Mouse (Mus musculus): ENCODE results near the gene Rad54l. TPM values are rescaled to one million over a fixed set of nuclear protein-coding genes. Genes with fewer than 3 reads are reported as not detected.

Rad54l gene
- polyA plus RNA-seq, 1 experiment from 2014 or later: 61.0 TPM

DNA sequence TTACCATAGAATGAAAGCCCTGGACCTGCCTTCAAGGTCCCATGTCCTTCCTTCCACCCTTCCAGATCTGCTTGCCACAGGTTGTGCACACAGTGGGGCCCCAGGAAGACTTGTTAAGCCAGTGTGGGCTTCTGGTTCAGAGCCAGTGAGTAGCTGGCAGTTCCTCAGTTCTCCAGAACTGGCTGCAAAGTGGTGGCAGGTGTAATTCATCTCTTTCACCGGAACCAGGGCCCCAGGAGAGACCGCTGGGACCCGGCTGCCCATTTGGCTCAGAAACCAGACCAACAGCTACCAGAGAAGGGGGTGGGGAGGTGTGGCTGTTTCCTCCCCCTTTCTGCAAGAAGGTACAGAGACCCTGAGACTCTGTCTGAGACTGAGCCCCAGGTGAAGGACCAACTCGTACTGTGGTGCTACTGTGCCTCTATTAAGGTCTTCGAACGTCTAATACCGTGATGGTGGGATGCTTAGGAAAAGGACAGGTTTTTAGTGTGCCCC is 19.9 kb upstream of the Rad54l start:
- WGBS: 15% methylated on average over 7 of the region's 7 CpGs
- peak; percentile 83 for DNase-seq (ENCODE audit: low spot score, missing footprints)

GRCm38 (mm10) chr4:116142269-116142668 is 18.8 kb upstream of the Rad54l start:
- Histone ChIP-seq H3K27me3 (ENCODE audit: control insufficient read depth, insufficient read depth, low read length) (peaks cover 6% of the 10 kb centered on the region), H3K9ac (ENCODE audit: low read length) (no peak overlapping the region), H3K36me3 (ENCODE audit: control insufficient read depth, insufficient read depth, low read length) (no peaks in the 10 kb centered on the region), H3K4me1 (ENCODE audit: control insufficient read depth, insufficient read depth, low read length) (no peaks in the 10 kb centered on the region), H3K27ac (ENCODE audit: low read depth, low read length) (no peak overlapping the region), H3K9me3 (ENCODE audit: control insufficient read depth, low read length) (no peaks in the 10 kb centered on the region), H3K4me2 (no peak overlapping the region), H3K4me3 (ENCODE audit: low read depth, low read length) (no peak overlapping the region)
- DNase-seq (ENCODE audit: low spot score, missing footprints): no peak
- WGBS: 76% methylated on average over 7 of the region's 7 CpGs
- no peak for ATAC-seq (ENCODE audit: low FRiP score)

More for the DNA sequence above, 19.9 kb upstream of the Rad54l start:
- H3K9me3 ChIP-seq (ENCODE audit: control insufficient read depth, low read length): no peaks in the 10 kb centered on the region
- H3K9ac ChIP-seq (ENCODE audit: low read length): no peak overlapping the region; the same call in 1 of the 2 replicates
- no peaks in the 10 kb centered on the region for H3K4me1 ChIP-seq (ENCODE audit: control insufficient read depth, insufficient read depth, low read length)
- H3K27ac ChIP-seq (ENCODE audit: low read depth, low read length): no peak overlapping the region
- ATAC-seq (ENCODE audit: low FRiP score): 0 out of 2 replicates have a peak, but pooled peaks have one; percentile 15
- H3K4me2 ChIP-seq: peak overlapping the region; percentile 79; the same call in 1 of the 2 replicates
- H3K27me3 ChIP-seq (ENCODE audit: control insufficient read depth, insufficient read depth, low read length): peaks cover 6% of the 10 kb centered on the region
- H3K36me3 ChIP-seq (ENCODE audit: control insufficient read depth, insufficient read depth, low read length): no peaks in the 10 kb centered on the region
- peak overlapping the region; percentile 56 for H3K4me3 ChIP-seq (ENCODE audit: low read depth, low read length)

DNA sequence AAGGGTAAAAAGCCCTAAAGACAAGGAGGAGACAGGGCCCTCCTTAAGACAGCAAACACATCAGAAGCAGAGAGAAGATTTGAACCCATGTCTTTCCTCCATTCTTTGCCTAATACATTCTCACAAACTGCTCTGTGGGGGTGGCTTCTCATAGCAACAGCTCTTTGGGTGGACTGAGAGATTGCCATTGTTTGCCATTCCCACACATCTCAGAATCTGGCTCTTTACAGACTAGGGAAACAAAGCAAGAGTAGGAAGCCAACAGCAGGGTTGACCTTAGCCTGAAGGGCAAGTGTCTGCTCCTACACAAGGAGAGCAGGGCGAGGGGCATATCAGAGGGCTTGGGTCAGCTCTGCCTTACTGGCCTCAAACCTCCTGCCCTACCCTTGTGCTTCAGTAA is 18.2 kb upstream of the Rad54l start:
- DNase-seq (ENCODE audit: low spot score, missing footprints) (peak; percentile 67), ATAC-seq (ENCODE audit: low FRiP score) (no peak)
- H3K9me3 ChIP-seq (ENCODE audit: control insufficient read depth, low read length): no peaks in the 10 kb centered on the region
- no peak overlapping the region for H3K4me3 ChIP-seq (ENCODE audit: low read depth, low read length)
- H3K27ac ChIP-seq (ENCODE audit: low read depth, low read length): no peak overlapping the region
- 73% methylated on average over 1 of the region's 1 CpGs for WGBS
- no peak overlapping the region for H3K9ac ChIP-seq (ENCODE audit: low read length)
- H3K27me3 ChIP-seq (ENCODE audit: control insufficient read depth, insufficient read depth, low read length): peaks cover 6% of the 10 kb centered on the region
- peaks cover 2% of the 10 kb centered on the region; the same call in 1 of the 2 replicates for H3K4me1 ChIP-seq (ENCODE audit: control insufficient read depth, insufficient read depth, low read length)
- H3K36me3 ChIP-seq (ENCODE audit: control insufficient read depth, insufficient read depth, low read length): no peaks in the 10 kb centered on the region
- H3K4me2 ChIP-seq: no peak overlapping the region

DNA sequence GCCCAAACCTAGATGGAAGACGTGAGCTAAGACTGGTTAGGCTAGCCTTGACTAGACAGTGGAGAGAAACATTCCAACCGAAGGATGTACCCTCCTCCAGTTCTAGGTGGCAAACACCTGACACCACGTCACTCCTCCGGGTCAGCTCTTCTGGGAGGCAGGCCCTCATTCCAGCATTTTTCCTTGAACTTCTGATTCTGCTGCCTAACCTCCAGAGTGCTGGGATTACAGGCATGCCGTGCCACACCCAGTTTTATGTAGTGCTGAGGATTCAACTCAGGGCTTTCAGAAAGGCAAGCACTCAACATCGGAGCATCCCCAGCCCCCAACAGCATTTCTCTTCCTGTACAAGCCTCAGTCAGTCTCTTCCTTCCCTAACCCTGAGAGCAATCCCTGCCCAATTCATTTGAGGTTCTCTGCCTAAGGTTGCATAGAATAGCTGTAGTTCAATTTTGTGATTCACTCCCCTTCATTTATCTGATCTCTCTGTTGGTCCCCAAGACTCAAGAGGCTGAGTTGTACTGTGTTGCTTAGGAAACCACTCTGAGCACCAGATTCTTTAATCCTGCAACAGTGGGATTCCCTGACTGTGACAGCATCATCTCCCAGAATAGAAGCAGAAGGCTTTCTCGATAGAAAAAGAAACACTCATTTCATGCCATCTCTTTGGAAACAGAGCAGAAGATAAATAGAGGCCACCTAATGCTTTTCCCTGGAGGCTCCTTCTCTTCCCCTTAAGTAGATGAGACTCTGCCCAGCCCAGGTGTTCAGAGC is 17.5 kb upstream of the Rad54l start:
- Histone ChIP-seq H3K4me2 (no peak overlapping the region), H3K27me3 (ENCODE audit: control insufficient read depth, insufficient read depth, low read length) (peaks cover 6% of the 10 kb centered on the region), H3K4me3 (ENCODE audit: low read depth, low read length) (no peak overlapping the region), H3K36me3 (ENCODE audit: control insufficient read depth, insufficient read depth, low read length) (no peaks in the 10 kb centered on the region), H3K9ac (ENCODE audit: low read length) (no peak overlapping the region), H3K9me3 (ENCODE audit: control insufficient read depth, low read length) (no peaks in the 10 kb centered on the region), H3K27ac (ENCODE audit: low read depth, low read length) (no peak overlapping the region), H3K4me1 (ENCODE audit: control insufficient read depth, insufficient read depth, low read length) (peaks cover 4% of the 10 kb centered on the region; the same call in 1 of the 2 replicates)
- 83% methylated on average over 7 of the region's 7 CpGs for WGBS
- ATAC-seq (ENCODE audit: low FRiP score) (no peak), DNase-seq (ENCODE audit: low spot score, missing footprints) (peak; percentile 75)

GRCm38 (mm10) chr4:116137421-116137996 is 14.0 kb upstream of the Rad54l start:
- Histone ChIP-seq H3K27me3 (ENCODE audit: control insufficient read depth, insufficient read depth, low read length) (no peaks in the 10 kb centered on the region; the same call in 1 of the 2 replicates), H3K4me2 (no peak overlapping the region), H3K4me1 (ENCODE audit: control insufficient read depth, insufficient read depth, low read length) (peaks cover 4% of the 10 kb centered on the region; the same call in 1 of the 2 replicates), H3K9ac (ENCODE audit: low read length) (no peak overlapping the region), H3K36me3 (ENCODE audit: control insufficient read depth, insufficient read depth, low read length) (no peaks in the 10 kb centered on the region), H3K27ac (ENCODE audit: low read depth, low read length) (no peak overlapping the region), H3K9me3 (ENCODE audit: control insufficient read depth, low read length) (no peaks in the 10 kb centered on the region), H3K4me3 (ENCODE audit: low read depth, low read length) (no peak overlapping the region)
- 47% methylated on average over 13 of the region's 13 CpGs for WGBS
- ATAC-seq (ENCODE audit: low FRiP score): 0 out of 2 replicates have a peak, but pooled peaks have one; percentile 46
- DNase-seq (ENCODE audit: low spot score, missing footprints): peak; percentile 82

DNA sequence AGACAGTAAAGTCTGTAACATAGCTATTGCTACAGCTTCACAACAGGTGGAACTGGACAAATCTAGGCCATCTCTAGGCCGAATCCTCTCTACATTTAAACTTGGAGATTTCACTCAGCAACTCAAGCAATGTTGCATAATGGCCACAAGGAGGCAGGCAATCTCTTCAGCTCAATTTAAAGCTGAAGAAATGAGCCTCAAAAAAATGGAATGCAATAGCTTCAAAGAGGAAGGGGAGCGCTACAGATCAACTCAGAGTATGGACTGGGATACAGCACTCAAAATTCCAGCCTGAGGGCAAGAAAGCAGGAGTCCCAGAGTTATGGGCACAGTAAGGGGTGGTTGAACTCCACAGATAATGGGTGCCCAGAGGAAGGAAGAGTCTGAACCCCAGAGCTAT is 11.5 kb upstream of the Rad54l start:
- no peak overlapping the region for H3K9ac ChIP-seq (ENCODE audit: low read length)
- H3K36me3 ChIP-seq (ENCODE audit: control insufficient read depth, insufficient read depth, low read length): no peaks in the 10 kb centered on the region
- H3K4me3 ChIP-seq (ENCODE audit: low read depth, low read length): no peak overlapping the region
- ATAC-seq (ENCODE audit: low FRiP score) (0 out of 2 replicates have a peak, but pooled peaks have one; percentile 30), DNase-seq (ENCODE audit: low spot score, missing footprints) (peak; percentile 89)
- H3K27me3 ChIP-seq (ENCODE audit: control insufficient read depth, insufficient read depth, low read length): no peaks in the 10 kb centered on the region
- H3K27ac ChIP-seq (ENCODE audit: low read depth, low read length): no peak overlapping the region
- 40% methylated on average over 2 of the region's 2 CpGs for WGBS
- no peaks in the 10 kb centered on the region for H3K9me3 ChIP-seq (ENCODE audit: control insufficient read depth, low read length)
- no peak overlapping the region for H3K4me2 ChIP-seq
- peaks cover 4% of the 10 kb centered on the region; the same call in 1 of the 2 replicates for H3K4me1 ChIP-seq (ENCODE audit: control insufficient read depth, insufficient read depth, low read length)

- DNase-seq (ENCODE audit: low spot score, missing footprints) (peak; percentile 72), ATAC-seq (ENCODE audit: low FRiP score) (no peak)
- Histone ChIP-seq H3K4me1 (ENCODE audit: control insufficient read depth, insufficient read depth, low read length) (peaks cover 4% of the 10 kb centered on the region; the same call in 1 of the 2 replicates), H3K27ac (ENCODE audit: low read depth, low read length) (no peak overlapping the region), H3K4me3 (ENCODE audit: low read depth, low read length) (no peak overlapping the region), H3K9me3 (ENCODE audit: control insufficient read depth, low read length) (no peaks in the 10 kb centered on the region), H3K27me3 (ENCODE audit: control insufficient read depth, insufficient read depth, low read length) (no peaks in the 10 kb centered on the region), H3K36me3 (ENCODE audit: control insufficient read depth, insufficient read depth, low read length) (no peaks in the 10 kb centered on the region), H3K4me2 (no peak overlapping the region), H3K9ac (ENCODE audit: low read length) (no peak overlapping the region)
- 85% methylated on average over 4 of the region's 4 CpGs for WGBS
Observed at GRCm38 (mm10) chr4:116133126-116133525, 9.6 kb upstream of the Rad54l start.

GRCm38 (mm10) chr4:116127956-116128355 is 4.5 kb upstream of the Rad54l start:
- DNase-seq (ENCODE audit: low spot score, missing footprints) (peak; percentile 69), ATAC-seq (ENCODE audit: low FRiP score) (no peak)
- no peak overlapping the region for H3K9ac ChIP-seq (ENCODE audit: low read length)
- no peaks in the 10 kb centered on the region for H3K36me3 ChIP-seq (ENCODE audit: control insufficient read depth, insufficient read depth, low read length)
- H3K27ac ChIP-seq (ENCODE audit: low read depth, low read length): no peak overlapping the region
- no peaks in the 10 kb centered on the region for H3K9me3 ChIP-seq (ENCODE audit: control insufficient read depth, low read length)
- no peak overlapping the region for H3K4me3 ChIP-seq (ENCODE audit: low read depth, low read length)
- no peaks in the 10 kb centered on the region for H3K27me3 ChIP-seq (ENCODE audit: control insufficient read depth, insufficient read depth, low read length)
- H3K4me1 ChIP-seq (ENCODE audit: control insufficient read depth, insufficient read depth, low read length): peaks cover 9% of the 10 kb centered on the region
- WGBS: 66% methylated on average over 6 of the region's 6 CpGs
- H3K4me2 ChIP-seq: no peak overlapping the region

Measured in midbrain, embryonic 11.5 days (tissue).